Mouse (Mus musculus): Measurements from ENCODE around the gene Crip2. TPM values are rescaled to one million over a fixed set of nuclear protein-coding genes. Genes with fewer than 3 reads are reported as not detected.

The Crip2 gene
- polyA plus RNA-seq, 1 experiment from 2014 or later = 51.4 TPM

- H3K4me1 ChIP-seq (replicated peaks) = peaks cover 25% of the 10 kb centered on the region
- H3K4me3 ChIP-seq (replicated peaks) = no peak overlapping the region
- peaks cover 84% of the 10 kb centered on the region for H3K27me3 ChIP-seq
Observed at GRCm38 (mm10) chr12:113150591-113150990, 10.6 kb downstream of the Crip2 start.

GRCm38 (mm10) chr12:113151046-113151445, 11.0 kb downstream of the Crip2 start:
- H3K9me3 ChIP-seq = no peaks in the 10 kb centered on the region
- 75% methylated on average over 8 of the region's 8 CpGs for WGBS
- peak overlapping the region; percentile 84; the same call in 1 of the 2 replicates for H3K4me2 ChIP-seq
- H3K27me3 ChIP-seq = peaks cover 80% of the 10 kb centered on the region
- no peak overlapping the region for H3K27ac ChIP-seq
- no peak for ATAC-seq (ENCODE audit: insufficient number of reproducible peaks, insufficient read depth, low FRiP score, low TSS enrichment, low read depth)
- peaks cover 25% of the 10 kb centered on the region for H3K4me1 ChIP-seq (replicated peaks)
- H3K9ac ChIP-seq (replicated peaks) = no peak overlapping the region
- no peaks in the 10 kb centered on the region for H3K36me3 ChIP-seq
- H3K4me3 ChIP-seq (replicated peaks) = peak overlapping the region; percentile 50; the same call in 1 of the 2 replicates

More at GRCm38 (mm10) chr12:113150591-113150990, 10.6 kb downstream of the Crip2 start:
- no peaks in the 10 kb centered on the region for H3K9me3 ChIP-seq
- no peak for ATAC-seq (ENCODE audit: insufficient number of reproducible peaks, insufficient read depth, low FRiP score, low TSS enrichment, low read depth)
- H3K36me3 ChIP-seq = no peaks in the 10 kb centered on the region
- H3K27ac ChIP-seq = no peak overlapping the region
- no peak overlapping the region for H3K9ac ChIP-seq (replicated peaks)
- H3K4me2 ChIP-seq = no peak overlapping the region
- WGBS = 90% methylated on average over 4 of the region's 4 CpGs

- Histone ChIP-seq H3K4me2 (peak overlapping the region; percentile 84), H3K9ac (replicated peaks) (peak overlapping the region; percentile 49), H3K27me3 (peaks cover 72% of the 10 kb centered on the region), H3K9me3 (no peaks in the 10 kb centered on the region), H3K4me1 (replicated peaks) (peaks cover 21% of the 10 kb centered on the region), H3K4me3 (replicated peaks) (peak overlapping the region; percentile 50), H3K36me3 (no peaks in the 10 kb centered on the region), H3K27ac (no peak overlapping the region)
- 1% methylated on average over 36 of the region's 36 CpGs for WGBS
- ATAC-seq (ENCODE audit: insufficient number of reproducible peaks, insufficient read depth, low FRiP score, low TSS enrichment, low read depth) = no peak
Observed at GRCm38 (mm10) chr12:113151661-113152271, 11.7 kb downstream of the Crip2 start.

GRCm38 (mm10) chr12:113152272-113152661, 12.2 kb downstream of the Crip2 start:
- 17% methylated on average over 19 of the region's 19 CpGs for WGBS
- H3K4me3 ChIP-seq (replicated peaks) = peak overlapping the region; percentile 50
- H3K36me3 ChIP-seq = no peaks in the 10 kb centered on the region
- peaks cover 67% of the 10 kb centered on the region for H3K27me3 ChIP-seq
- ATAC-seq (ENCODE audit: insufficient number of reproducible peaks, insufficient read depth, low FRiP score, low TSS enrichment, low read depth) = no peak
- H3K9me3 ChIP-seq = no peaks in the 10 kb centered on the region
- H3K4me1 ChIP-seq (replicated peaks) = peaks cover 26% of the 10 kb centered on the region
- no peak overlapping the region for H3K27ac ChIP-seq
- peak overlapping the region; percentile 84 for H3K4me2 ChIP-seq
- H3K9ac ChIP-seq (replicated peaks) = peak overlapping the region; percentile 49

GRCm38 (mm10) chr12:113152991-113153525, 13.0 kb downstream of the Crip2 start:
- H3K9ac ChIP-seq (replicated peaks) = no peak overlapping the region
- H3K27me3 ChIP-seq = peaks cover 60% of the 10 kb centered on the region
- H3K9me3 ChIP-seq = no peaks in the 10 kb centered on the region
- peaks cover 6% of the 10 kb centered on the region for H3K36me3 ChIP-seq
- ATAC-seq (ENCODE audit: insufficient number of reproducible peaks, insufficient read depth, low FRiP score, low TSS enrichment, low read depth) = no peak
- 0 out of 2 replicates have a peak overlapping the region, but pooled peaks have one; percentile 84 for H3K4me2 ChIP-seq
- H3K4me1 ChIP-seq (replicated peaks) = peaks cover 29% of the 10 kb centered on the region
- H3K27ac ChIP-seq = no peak overlapping the region
- WGBS = 73% methylated on average over 6 of the region's 6 CpGs
- 0 out of 2 replicates have a peak overlapping the region, but pooled peaks have one; percentile 50 for H3K4me3 ChIP-seq (replicated peaks)

GRCm38 (mm10) chr12:113153971-113154370, 13.9 kb downstream of the Crip2 start:
- Histone ChIP-seq H3K4me3 (replicated peaks) (no peak overlapping the region), H3K9ac (replicated peaks) (no peak overlapping the region), H3K4me2 (no peak overlapping the region), H3K27ac (no peak overlapping the region), H3K4me1 (replicated peaks) (peaks cover 29% of the 10 kb centered on the region), H3K9me3 (no peaks in the 10 kb centered on the region), H3K27me3 (peaks cover 50% of the 10 kb centered on the region), H3K36me3 (peaks cover 11% of the 10 kb centered on the region)
- 87% methylated on average over 7 of the region's 7 CpGs for WGBS
- no peak for ATAC-seq (ENCODE audit: insufficient number of reproducible peaks, insufficient read depth, low FRiP score, low TSS enrichment, low read depth)

GRCm38 (mm10) chr12:113154747-113155075, 14.7 kb downstream of the Crip2 start:
- 76% methylated on average over 6 of the region's 6 CpGs for WGBS
- peak overlapping the region; percentile 63; the same call in 1 of the 2 replicates for H3K4me3 ChIP-seq (replicated peaks)
- peak overlapping the region; percentile 80 for H3K4me2 ChIP-seq
- peaks cover 43% of the 10 kb centered on the region for H3K27me3 ChIP-seq
- no peak overlapping the region; the same call in 1 of the 2 replicates for H3K9ac ChIP-seq (replicated peaks)
- H3K27ac ChIP-seq = no peak overlapping the region
- peaks cover 14% of the 10 kb centered on the region for H3K36me3 ChIP-seq
- peaks cover 29% of the 10 kb centered on the region for H3K4me1 ChIP-seq (replicated peaks)
- H3K9me3 ChIP-seq = no peaks in the 10 kb centered on the region
- ATAC-seq (ENCODE audit: insufficient number of reproducible peaks, insufficient read depth, low FRiP score, low TSS enrichment, low read depth) = no peak

GRCm38 (mm10) chr12:113155076-113155771, 15.2 kb downstream of the Crip2 start:
- peak; percentile 0; the same call in 1 of the 2 replicates for ATAC-seq (ENCODE audit: insufficient number of reproducible peaks, insufficient read depth, low FRiP score, low TSS enrichment, low read depth)
- 6% methylated on average over 32 of the region's 32 CpGs for WGBS
- H3K36me3 ChIP-seq = peaks cover 14% of the 10 kb centered on the region
- peaks cover 38% of the 10 kb centered on the region for H3K27me3 ChIP-seq
- peak overlapping the region; percentile 70; the same call in 1 of the 2 replicates for H3K27ac ChIP-seq
- peak overlapping the region; percentile 54 for H3K9ac ChIP-seq (replicated peaks)
- H3K4me2 ChIP-seq = peak overlapping the region; percentile 80
- peak overlapping the region; percentile 63 for H3K4me3 ChIP-seq (replicated peaks)
- H3K9me3 ChIP-seq = no peaks in the 10 kb centered on the region
- peaks cover 29% of the 10 kb centered on the region for H3K4me1 ChIP-seq (replicated peaks)

GRCm38 (mm10) chr12:113155887-113156539, 16.0 kb downstream of the Crip2 start, which contains the start of gene Tedc1:
Gene Tedc1 (plus strand): TSS chr12:113156421.
- Histone ChIP-seq H3K4me1 (replicated peaks) (peaks cover 29% of the 10 kb centered on the region), H3K4me2 (peak within 1 kb of the TSS; percentile 83), H3K9ac (replicated peaks) (peak within 1 kb of the TSS; percentile 60), H3K27ac (peak within 1 kb of the TSS; percentile 70; the same call in 1 of the 2 replicates), H3K9me3 (no peaks in the 10 kb centered on the region), H3K4me3 (replicated peaks) (peak within 1 kb of the TSS; percentile 63), H3K36me3 (peaks cover 17% of the 10 kb centered on the region), H3K27me3 (peaks cover 30% of the 10 kb centered on the region)
- ATAC-seq (ENCODE audit: insufficient number of reproducible peaks, insufficient read depth, low FRiP score, low TSS enrichment, low read depth) = peak; percentile 97
- WGBS = 0% methylated on average over 46 of the region's 46 CpGs

- H3K36me3 ChIP-seq = peaks cover 22% of the 10 kb centered on the region
- H3K9ac ChIP-seq (replicated peaks) = peak overlapping the region; percentile 60
- ATAC-seq (ENCODE audit: insufficient number of reproducible peaks, insufficient read depth, low FRiP score, low TSS enrichment, low read depth) = no peak; the same call in 1 of the 2 replicates
- H3K4me2 ChIP-seq = peak overlapping the region; percentile 83
- WGBS = 0% methylated on average over 23 of the region's 23 CpGs
- H3K27me3 ChIP-seq = peaks cover 25% of the 10 kb centered on the region
- peak overlapping the region; percentile 56; the same call in 1 of the 2 replicates for H3K27ac ChIP-seq
- H3K4me3 ChIP-seq (replicated peaks) = peak overlapping the region; percentile 63
- peaks cover 26% of the 10 kb centered on the region for H3K4me1 ChIP-seq (replicated peaks)
- no peaks in the 10 kb centered on the region for H3K9me3 ChIP-seq
Observed at GRCm38 (mm10) chr12:113156540-113156929, 16.5 kb downstream of the Crip2 start.

- ATAC-seq (ENCODE audit: insufficient number of reproducible peaks, insufficient read depth, low FRiP score, low TSS enrichment, low read depth) = no peak
- H3K36me3 ChIP-seq = peaks cover 27% of the 10 kb centered on the region
- H3K9me3 ChIP-seq = no peaks in the 10 kb centered on the region
- H3K27ac ChIP-seq = no peak overlapping the region
- peak overlapping the region; percentile 60 for H3K9ac ChIP-seq (replicated peaks)
- peak overlapping the region; percentile 83 for H3K4me2 ChIP-seq
- peaks cover 23% of the 10 kb centered on the region for H3K4me1 ChIP-seq (replicated peaks)
- peak overlapping the region; percentile 63 for H3K4me3 ChIP-seq (replicated peaks)
- peaks cover 20% of the 10 kb centered on the region for H3K27me3 ChIP-seq
- 40% methylated on average over 8 of the region's 8 CpGs for WGBS
Observed at GRCm38 (mm10) chr12:113157002-113157401, 17.0 kb downstream of the Crip2 start.

Measured in limb, embryonic 12.5 days (tissue).